Mouse (Mus musculus) CD4-positive helper T cell, adult 2 months (primary cell): ENCODE measurements around the gene 1700018F24Rik.
"Not testable (repeated sequence)": the region's sequence is repeated elsewhere in the genome, so short reads cannot be mapped to it uniquely, and the experiment has no call there.

Experiments
- DNase-seq: peaks from one replicate; pipeline ENCODE4 v3.0.0-alpha.2; 2012; ENCODE audit warnings: low read depth, missing footprints, low spot score

Gene 1700018F24Rik

GRCm38 (mm10) chr5:145081866-145082613 lies 39.2 kb downstream of the 1700018F24Rik start:
- no peak for DNase-seq

DNA sequence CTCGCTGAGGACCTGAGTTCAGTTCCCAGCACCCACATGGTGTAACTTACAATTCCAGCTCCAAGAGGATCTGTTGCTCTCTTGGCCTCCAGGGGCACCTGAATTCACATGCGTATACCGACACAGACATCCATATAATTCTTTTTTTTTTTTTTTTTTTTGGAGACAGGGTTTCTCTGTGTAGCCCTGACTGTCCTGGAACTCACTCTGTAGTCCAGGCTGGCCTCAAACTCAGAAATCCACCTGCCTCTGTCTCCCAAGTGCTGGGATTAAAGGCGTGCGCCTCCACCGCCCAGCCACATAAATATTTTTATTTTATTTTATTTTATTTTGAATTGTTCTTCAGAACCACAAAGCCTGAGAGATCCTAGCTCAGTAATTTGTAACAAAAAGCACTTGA lies 40.4 kb downstream of the 1700018F24Rik start:
- DNase-seq: not testable (repeated sequence)

GRCm38 (mm10) chr5:145083632-145084451 lies 41.1 kb downstream of the 1700018F24Rik start, which contains the start of the genes Arpc1a and Kpna7:
Arpc1a (plus strand) TSS chr5:145083830.
Kpna7 (minus strand) TSS chr5:145084030.
- DNase-seq: peak; percentile 98

GRCm38 (mm10) chr5:145084822-145085221 lies 42.0 kb downstream of the 1700018F24Rik start:
- DNase-seq: no peak

DNA sequence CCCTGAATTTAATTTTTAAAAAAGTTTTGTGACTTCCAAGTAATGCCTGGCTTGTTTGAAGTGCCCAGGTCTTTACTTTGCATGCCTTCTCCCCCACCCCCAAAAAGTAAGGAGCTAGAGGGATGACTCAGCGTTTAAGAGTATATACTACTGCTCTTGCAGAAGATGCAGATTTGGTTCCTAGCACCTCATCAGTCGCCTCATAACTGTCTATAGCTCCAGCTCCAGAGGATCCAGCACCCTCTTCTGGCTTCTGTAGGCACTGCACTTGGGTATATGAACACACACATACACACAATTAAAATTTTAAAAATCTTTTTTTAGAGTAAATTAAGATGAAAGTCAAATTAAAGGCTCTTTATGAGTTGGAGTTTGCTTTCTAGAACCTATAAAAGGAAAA lies 45.4 kb downstream of the 1700018F24Rik start:
- no peak for DNase-seq

GRCm38 (mm10) chr5:145089878-145090277 lies 47.1 kb downstream of the 1700018F24Rik start:
- DNase-seq: no peak
